Mouse (Mus musculus) bone marrow macrophage, adult 2 months (primary cell): ENCODE measurements around the gene Edem3.

Source experiments
- CTCF ChIP-seq: IDR thresholded peaks from 2 replicates; pipeline ENCODE4 v1.5.1; 2012; ENCODE audit warnings: low read depth, mild to moderate bottlenecking, low read length, moderate library complexity
- POLR2A ChIP-seq: IDR thresholded peaks from 2 replicates; pipeline ENCODE4 v1.6.1; 2012; ENCODE audit warnings: mild to moderate bottlenecking, low read depth, low read length, borderline replicate concordance

DNA sequence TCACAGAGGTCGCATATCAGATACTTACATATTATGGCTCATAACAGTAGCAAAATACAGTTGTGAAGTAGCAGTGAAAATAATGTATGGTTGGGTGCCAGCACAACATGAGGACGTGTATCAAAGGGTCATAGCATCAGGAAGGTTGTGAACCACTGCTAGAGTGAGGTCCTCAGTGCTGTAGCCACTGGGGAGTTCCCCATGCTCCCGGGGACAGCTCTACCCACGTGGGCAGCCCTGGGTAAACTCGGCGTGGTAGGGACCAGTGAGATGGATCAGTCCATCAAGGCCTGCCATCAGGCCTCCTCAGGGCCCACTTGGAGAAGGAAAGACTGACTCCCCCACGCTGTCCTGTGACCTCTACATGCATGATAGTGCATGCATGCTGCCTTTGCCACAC lies 26.3 kb downstream of the Edem3 start:
- TF ChIP-seq CTCF (no peak), POLR2A (no peak)
